Mouse (Mus musculus): ENCODE measurements at regions not wholly inside any gene's neighbourhood (a gene's known extent, or its start where the extent isn't known, plus 50 kb on each side); places are given as distances from the start of the nearest gene placed in this dataset.
A peak's percentile ranks its signal among the peaks of the same experiment; 100 is the strongest.

- no peaks in the 10 kb centered on the region for H3K9me3 ChIP-seq (ENCODE audit: control insufficient read depth, low read length)
- H3K4me3 ChIP-seq (replicated peaks), result no peak overlapping the region
- no peaks in the 10 kb centered on the region for H3K36me3 ChIP-seq (ENCODE audit: control insufficient read depth)
- TF ChIP-seq GATA1 (IDR thresholded peaks at IDR 0.05; ENCODE audit: low read length) (no peak), TAL1 (IDR thresholded peaks at IDR 0.05; ENCODE audit: low read length) (no peak)
- no peaks in the 10 kb centered on the region for H3K4me1 ChIP-seq (ENCODE audit: control insufficient read depth)
- H3K27me3 ChIP-seq (ENCODE audit: control insufficient read depth), result no peaks in the 10 kb centered on the region
Measured at GRCm38 (mm10) chrX:97434327-97434726, 57.3 kb upstream of the Eda2r start.

GRCm38 (mm10) chrX:97431391-97431803, 54.4 kb upstream of the Eda2r start:
- TF ChIP-seq GATA1 (IDR thresholded peaks at IDR 0.05; ENCODE audit: low read length) (no peak), TAL1 (IDR thresholded peaks at IDR 0.05; ENCODE audit: low read length) (no peak)
- H3K36me3 ChIP-seq (ENCODE audit: control insufficient read depth), result no peaks in the 10 kb centered on the region
- no peaks in the 10 kb centered on the region for H3K4me1 ChIP-seq (ENCODE audit: control insufficient read depth)
- no peaks in the 10 kb centered on the region for H3K27me3 ChIP-seq (ENCODE audit: control insufficient read depth)
- no peaks in the 10 kb centered on the region for H3K9me3 ChIP-seq (ENCODE audit: control insufficient read depth, low read length)
- H3K4me3 ChIP-seq (replicated peaks), result peak overlapping the region; percentile 32

All from erythroblast, embryonic 14.5 days (primary cell).